Mouse (Mus musculus) stomach, embryonic 16.5 days (tissue): Measurements from ENCODE around the gene Itgam. TPM values are rescaled to one million over a fixed set of nuclear protein-coding genes. Genes with fewer than 3 reads are reported as not detected.

Experiments used
- ATAC-seq: fragments of 200-750 bp; cut with Nextera tagmentation; 2 replicates; pipeline ENCODE4 v1.8.0; 2017; ENCODE audit warnings: moderate number of reproducible peaks, moderate TSS enrichment; ENCODE audit not compliant: insufficient read depth, low FRiP score
- H3K27ac ChIP-seq: fragments of 300-500 bp; sonication (generic); 2 replicates; pipeline ENCODE4 v1.5.1; 2014; ENCODE audit warnings: low read length
- H3K27me3 ChIP-seq: fragments of 300-500 bp; sonication (generic); 2 replicates; pipeline ENCODE4 v1.6.1; 2014; ENCODE audit warnings: low read length, control low read depth, mixed read lengths; ENCODE audit not compliant: control insufficient read depth, insufficient read depth
- H3K36me3 ChIP-seq: fragments of 300-500 bp; sonication (generic); 2 replicates; pipeline ENCODE4 v1.6.1; 2014; ENCODE audit warnings: low read length; ENCODE audit not compliant: control insufficient read depth, insufficient read depth
- H3K4me1 ChIP-seq: fragments of 300-500 bp; sonication (generic); 2 replicates; pipeline ENCODE4 v1.6.1; 2014; ENCODE audit warnings: low read length, control low read depth, mixed read lengths; ENCODE audit not compliant: control insufficient read depth, insufficient read depth
- H3K4me2 ChIP-seq: fragments of 300-500 bp; sonication (generic); 2 replicates; pipeline ENCODE4 v1.6.1; 2014; ENCODE audit warnings: low read depth, low read length, mixed read lengths
- H3K4me3 ChIP-seq: fragments of 300-500 bp; sonication (generic); replicated peaks from 2 replicates; pipeline ENCODE4 v1.5.1; 2014; ENCODE audit warnings: mild to moderate bottlenecking, low read length
- H3K9ac ChIP-seq: fragments of 300-500 bp; sonication (generic); 2 replicates; pipeline ENCODE4 v1.6.1; 2014; ENCODE audit warnings: low read length
- H3K9me3 ChIP-seq: fragments of 300-500 bp; sonication (generic); replicated peaks from 2 replicates; pipeline ENCODE4 v1.6.1; 2016; ENCODE audit warnings: low read length, control low read depth; ENCODE audit not compliant: control insufficient read depth
- WGBS: fragments of 180-500 bp; shearing (Covaris S2); extraction: QIAGEN DNeasy Blood & Tissue Kit; methylation state at CpG from one replicate; pipeline ENCODE4 v1.1.7; 2014; 5-methylcytosine and 5-hydroxymethylcytosine counted together
- polyA plus RNA-seq: library from polyadenylated mRNA; unstranded; fragments of >200 nt; fragmentation: Nextera tagmentation; extraction: Ambion mirVana; gene quantifications from 2 replicates; pipeline ENCODE4 v1.2.1, GENCODE M21; 2015

The Itgam gene
- polyA plus RNA-seq, 1 experiment from 2014 or later, result 4.1 TPM

- ATAC-seq, result no peak
- Histone ChIP-seq H3K9ac (no peak overlapping the region), H3K9me3 (no peaks in the 10 kb centered on the region), H3K4me2 (no peak overlapping the region), H3K27ac (no peak overlapping the region), H3K4me3 (no peak overlapping the region), H3K4me1 (no peaks in the 10 kb centered on the region), H3K36me3 (no peaks in the 10 kb centered on the region), H3K27me3 (no peaks in the 10 kb centered on the region)
- WGBS, result 53% methylated on average over 3 of the region's 3 CpGs
These were observed 5.4 kb downstream of the Itgam start for GRCm38 (mm10) chr7:128067847-128068246.

GRCm38 (mm10) chr7:128069844-128070243 is 7.4 kb downstream of the Itgam start:
- Histone ChIP-seq H3K36me3 (no peaks in the 10 kb centered on the region), H3K9me3 (no peaks in the 10 kb centered on the region), H3K27me3 (no peaks in the 10 kb centered on the region), H3K4me3 (no peak overlapping the region), H3K27ac (no peak overlapping the region), H3K4me1 (no peaks in the 10 kb centered on the region), H3K4me2 (no peak overlapping the region), H3K9ac (no peak overlapping the region)
- no peak for ATAC-seq
- 73% methylated on average over 2 of the region's 2 CpGs for WGBS

DNA sequence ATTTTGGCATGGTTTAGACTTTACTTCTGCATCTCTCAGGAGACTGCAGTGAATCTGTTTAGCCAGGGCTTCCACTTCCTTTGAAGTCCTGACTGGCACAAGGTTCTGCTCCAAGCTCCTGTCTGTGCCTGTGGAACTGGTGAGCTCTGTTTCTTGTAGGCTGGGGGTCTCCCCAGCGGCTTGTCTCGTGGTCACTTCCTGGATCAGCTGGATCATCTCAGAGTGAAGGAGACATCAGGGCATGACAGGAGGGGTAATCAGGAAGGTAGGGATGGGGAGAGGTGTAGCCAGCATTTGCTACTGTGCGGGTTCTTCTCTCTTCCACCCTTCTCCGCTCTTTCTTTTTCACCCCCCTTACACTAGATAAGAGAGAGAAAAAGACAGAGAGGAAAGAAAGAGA is 9.4 kb downstream of the Itgam start:
- Histone ChIP-seq H3K9me3 (no peaks in the 10 kb centered on the region), H3K4me3 (no peak overlapping the region), H3K4me2 (no peak overlapping the region), H3K27ac (no peak overlapping the region), H3K27me3 (no peaks in the 10 kb centered on the region), H3K9ac (no peak overlapping the region), H3K36me3 (no peaks in the 10 kb centered on the region), H3K4me1 (no peaks in the 10 kb centered on the region)
- 72% methylated on average over 4 of the region's 4 CpGs for WGBS
- no peak for ATAC-seq

GRCm38 (mm10) chr7:128080012-128080411 is 17.6 kb downstream of the Itgam start:
- Histone ChIP-seq H3K4me3 (no peak overlapping the region), H3K27me3 (no peaks in the 10 kb centered on the region), H3K4me2 (no peak overlapping the region), H3K9ac (no peak overlapping the region), H3K36me3 (no peaks in the 10 kb centered on the region), H3K4me1 (no peaks in the 10 kb centered on the region), H3K27ac (no peak overlapping the region), H3K9me3 (no peaks in the 10 kb centered on the region)
- 75% methylated on average over 8 of the region's 8 CpGs for WGBS
- ATAC-seq, result no peak

DNA sequence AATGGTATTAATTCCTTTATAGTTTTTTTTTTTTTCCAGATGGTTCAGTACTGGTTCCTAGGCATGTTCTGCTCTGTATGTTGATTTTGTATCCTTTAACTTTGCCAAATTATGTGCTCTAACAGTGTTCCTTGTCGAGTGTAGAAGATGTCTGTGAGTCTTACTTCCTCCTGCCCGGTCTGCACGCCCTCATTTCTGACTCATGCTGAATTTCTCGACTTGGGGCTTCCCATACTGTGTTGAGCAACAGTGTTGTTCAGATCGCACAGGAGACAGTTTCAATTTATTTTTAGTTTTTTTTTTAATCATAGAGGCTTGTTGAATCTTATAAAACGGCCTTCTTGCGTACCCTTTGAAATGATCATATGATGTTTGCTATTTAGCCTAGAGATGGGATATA is 26.7 kb downstream of the Itgam start:
- Histone ChIP-seq H3K27me3 (no peaks in the 10 kb centered on the region), H3K27ac (no peak overlapping the region), H3K4me3 (no peak overlapping the region), H3K4me1 (no peaks in the 10 kb centered on the region), H3K9me3 (no peaks in the 10 kb centered on the region), H3K9ac (no peak overlapping the region), H3K36me3 (no peaks in the 10 kb centered on the region), H3K4me2 (no peak overlapping the region)
- 74% methylated on average over 7 of the region's 7 CpGs for WGBS
- no peak for ATAC-seq

DNA sequence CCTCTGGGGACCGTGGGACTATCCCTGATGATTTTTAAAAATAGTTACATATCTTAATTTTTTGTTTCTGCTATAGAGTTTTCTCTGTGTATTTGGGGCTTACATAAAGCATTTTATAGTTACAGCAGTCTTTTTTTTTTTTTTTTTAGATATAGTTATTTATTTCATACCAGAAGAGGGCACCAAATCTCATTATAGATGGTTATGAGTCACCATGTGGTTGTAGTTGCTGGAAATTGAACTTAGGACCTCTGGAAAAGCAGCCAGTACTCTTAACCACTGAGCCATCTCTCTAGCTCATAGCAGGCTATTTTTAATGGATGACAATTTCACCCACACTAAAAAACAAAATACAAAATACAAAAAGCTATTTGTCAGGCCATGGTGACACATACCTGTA is 35.7 kb downstream of the Itgam start:
- Histone ChIP-seq H3K4me1 (0 out of 2 replicates have a peak, but pooled peaks cover 2% of the 10 kb centered on the region), H3K4me2 (no peak overlapping the region), H3K27me3 (no peaks in the 10 kb centered on the region), H3K36me3 (no peaks in the 10 kb centered on the region), H3K4me3 (no peak overlapping the region), H3K9ac (no peak overlapping the region), H3K27ac (no peak overlapping the region), H3K9me3 (no peaks in the 10 kb centered on the region)
- no peak for ATAC-seq
- WGBS, result 74% methylated on average over 1 of the region's 1 CpGs

GRCm38 (mm10) chr7:128100742-128101357 is 38.4 kb downstream of the Itgam start:
- H3K9ac ChIP-seq, result no peak overlapping the region
- 0 out of 2 replicates have a peak, but pooled peaks cover 2% of the 10 kb centered on the region for H3K4me1 ChIP-seq
- H3K27me3 ChIP-seq, result no peaks in the 10 kb centered on the region
- no peak overlapping the region for H3K4me2 ChIP-seq
- H3K27ac ChIP-seq, result no peak overlapping the region
- ATAC-seq, result no peak
- H3K4me3 ChIP-seq, result no peak overlapping the region
- no peaks in the 10 kb centered on the region for H3K36me3 ChIP-seq
- 68% methylated on average over 2 of the region's 2 CpGs for WGBS
- H3K9me3 ChIP-seq, result no peaks in the 10 kb centered on the region

- no peak overlapping the region for H3K27ac ChIP-seq
- WGBS, result 50% methylated on average over 4 of the region's 4 CpGs
These were observed 42.8 kb downstream of the Itgam start for GRCm38 (mm10) chr7:128105246-128105645.

DNA sequence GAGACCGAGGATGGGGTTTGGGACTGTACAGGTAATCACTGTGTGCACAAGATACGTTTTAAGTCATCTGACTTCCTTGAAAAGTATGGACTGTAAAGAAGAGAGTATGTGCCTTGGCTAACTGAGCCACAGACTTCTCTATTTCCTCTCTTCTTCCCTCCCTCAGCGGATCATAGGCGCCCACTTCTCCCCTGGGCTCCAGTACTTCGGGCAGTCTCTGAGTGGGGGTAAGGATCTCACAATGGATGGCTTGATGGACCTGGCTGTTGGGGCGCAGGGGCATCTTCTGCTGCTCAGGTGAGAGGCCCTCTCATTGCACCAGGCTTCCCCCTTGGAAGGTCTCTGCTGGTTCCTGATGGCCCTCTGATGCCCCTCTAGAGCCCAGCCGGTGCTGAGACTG is 45.0 kb downstream of the Itgam start:
- 81% methylated on average over 7 of the region's 7 CpGs for WGBS
- no peak overlapping the region for H3K27ac ChIP-seq
- no peak overlapping the region for H3K4me2 ChIP-seq
- no peaks in the 10 kb centered on the region for H3K27me3 ChIP-seq
- H3K36me3 ChIP-seq, result no peaks in the 10 kb centered on the region
- H3K4me3 ChIP-seq, result no peak overlapping the region
- no peaks in the 10 kb centered on the region for H3K9me3 ChIP-seq
- no peak for ATAC-seq
- H3K9ac ChIP-seq, result no peak overlapping the region
- H3K4me1 ChIP-seq, result no peaks in the 10 kb centered on the region

More at GRCm38 (mm10) chr7:128105246-128105645, 42.8 kb downstream of the Itgam start:
- Histone ChIP-seq H3K4me3 (no peak overlapping the region), H3K4me2 (no peak overlapping the region), H3K36me3 (no peaks in the 10 kb centered on the region), H3K4me1 (no peaks in the 10 kb centered on the region), H3K27me3 (no peaks in the 10 kb centered on the region), H3K9ac (no peak overlapping the region), H3K9me3 (no peaks in the 10 kb centered on the region)
- no peak for ATAC-seq
